In genomic region chr7:108929726-108930393, GRCm38 (mm10) we compare ENCODE assay signal across 18 mouse cellular contexts. TPM values are rescaled to one million over a fixed set of nuclear protein-coding genes. Genes with fewer than 3 reads are reported as not detected.
DNase-seq lines count a peak whose midpoint lies in the region; ATAC-seq and TF ChIP-seq lines count a peak whose summit lies in the region.
"Had no signal": no experiment of that assay in that cellular context is flagged by ENCODE, and none has a peak within 500 bp of the region (broad histone marks: within the 10 kb centered on the region; RNA-seq: fewer than 3 reads in every experiment).

Gene Nlrp10 (minus strand): TSS chr7:108930178.

- H3K4me3 ChIP-seq in lung, postnatal 0 days (ENCODE audit: low read depth, low read length), result no peak within 1 kb of the TSS
- no peak within 1 kb of the TSS for H3K4me3 ChIP-seq in olfactory bulb, adult 2 months (ENCODE audit: insufficient read depth, low read depth, low read length)
- no peak within 1 kb of the TSS for H3K4me3 ChIP-seq in hindbrain, embryonic 14.5 days (replicated peaks; ENCODE audit: low read length)
- no peak within 1 kb of the TSS for H3K4me3 ChIP-seq in hindbrain, embryonic 13.5 days
- H3K4me3 ChIP-seq: embryonic facial prominence, embryonic 13.5 days; forebrain, embryonic 13.5 days; intestine, embryonic 15.5 days; left cerebral cortex, adult 2 months; midbrain, embryonic 12.5 days had no signal

- no peak for TF ChIP-seq POLR2A in olfactory bulb, adult 2 months (IDR thresholded peaks at IDR 0.05; ENCODE audit: insufficient read depth, low read depth, low read length)

- no peak for TF ChIP-seq EP300 in lung, postnatal 0 days (IDR thresholded peaks at IDR 0.05)

- H3K4me1 ChIP-seq in lung, postnatal 0 days (ENCODE audit: insufficient read depth, low read depth, low read length), result peaks cover 2% of the 10 kb centered on the region; the same call in 1 of the 2 replicates
- H3K4me1 ChIP-seq in olfactory bulb, adult 2 months (ENCODE audit: control insufficient read depth, insufficient read depth, low read length), result no peaks in the 10 kb centered on the region
- H3K4me1 ChIP-seq in hindbrain, embryonic 14.5 days (replicated peaks; ENCODE audit: control insufficient read depth, insufficient read depth, low read length), result peaks cover 2% of the 10 kb centered on the region; the same call in 1 of the 2 replicates
- H3K4me1 ChIP-seq in hindbrain, embryonic 13.5 days (replicated peaks), result peaks cover 2% of the 10 kb centered on the region
- H3K4me1 ChIP-seq: intestine, embryonic 15.5 days had no signal

- H3K9me3 ChIP-seq in lung, postnatal 0 days (ENCODE audit: low read length), result no peaks in the 10 kb centered on the region
- no peaks in the 10 kb centered on the region for H3K9me3 ChIP-seq in hindbrain, embryonic 14.5 days (ENCODE audit: control insufficient read depth, low read length)
- no peaks in the 10 kb centered on the region for H3K9me3 ChIP-seq in hindbrain, embryonic 13.5 days
- H3K9me3 ChIP-seq: embryonic facial prominence, embryonic 13.5 days; forebrain, embryonic 13.5 days; intestine, embryonic 15.5 days; midbrain, embryonic 12.5 days had no signal

- no peak for ATAC-seq in lung, postnatal 0 days
- ATAC-seq in hindbrain, embryonic 14.5 days (ENCODE audit: low FRiP score), result no peak
- no peak for ATAC-seq in hindbrain, embryonic 13.5 days (ENCODE audit: low FRiP score)
- ATAC-seq: activated CD4-positive, CD25-positive, alpha-beta regulatory T cell, adult 4 months; forebrain, embryonic 13.5 days; intestine, embryonic 15.5 days had no signal

- H3K27me3 ChIP-seq in lung, postnatal 0 days (replicated peaks; ENCODE audit: insufficient read depth, low read length), result no peaks in the 10 kb centered on the region
- H3K27me3 ChIP-seq in hindbrain, embryonic 14.5 days (ENCODE audit: control insufficient read depth, insufficient read depth, low read length), result no peaks in the 10 kb centered on the region
- H3K27me3 ChIP-seq in hindbrain, embryonic 13.5 days, result 0 out of 2 replicates have a peak, but pooled peaks cover 12% of the 10 kb centered on the region
- H3K27me3 ChIP-seq: embryonic facial prominence, embryonic 13.5 days; forebrain, embryonic 13.5 days; intestine, embryonic 15.5 days; midbrain, embryonic 12.5 days had no signal

- no peak within 1 kb of the TSS for H3K4me2 ChIP-seq in lung, postnatal 0 days (replicated peaks; ENCODE audit: low read depth, low read length)
- no peak within 1 kb of the TSS for H3K4me2 ChIP-seq in hindbrain, embryonic 14.5 days (replicated peaks)
- no peak within 1 kb of the TSS for H3K4me2 ChIP-seq in hindbrain, embryonic 13.5 days
- H3K4me2 ChIP-seq: embryonic facial prominence, embryonic 13.5 days; forebrain, embryonic 13.5 days; intestine, embryonic 15.5 days; lung, embryonic 14.5 days; midbrain, embryonic 12.5 days had no signal

- H3K36me3 ChIP-seq in lung, postnatal 0 days (ENCODE audit: insufficient read depth, low read length), result no peaks in the 10 kb centered on the region
- no peaks in the 10 kb centered on the region for H3K36me3 ChIP-seq in hindbrain, embryonic 14.5 days (replicated peaks; ENCODE audit: control insufficient read depth, insufficient read depth)
- no peaks in the 10 kb centered on the region for H3K36me3 ChIP-seq in hindbrain, embryonic 13.5 days
- H3K36me3 ChIP-seq: embryonic facial prominence, embryonic 13.5 days; intestine, embryonic 15.5 days; midbrain, embryonic 12.5 days had no signal

- TF ChIP-seq CTCF in lung, postnatal 0 days (IDR thresholded peaks at IDR 0.05), result no peak
- no peak for TF ChIP-seq CTCF in olfactory bulb, adult 2 months (IDR thresholded peaks at IDR 0.05; ENCODE audit: insufficient read depth, low read depth, low read length)

- 46% methylated on average over 6 of the region's 6 CpGs for WGBS in lung, postnatal 0 days
- 66% methylated on average over 6 of the region's 6 CpGs for WGBS in olfactory bulb, adult 2 months
- WGBS in hindbrain, embryonic 14.5 days, result 84% methylated on average over 6 of the region's 6 CpGs
- 82% methylated on average over 6 of the region's 6 CpGs for WGBS in hindbrain, embryonic 13.5 days

- H3K9ac ChIP-seq in lung, postnatal 0 days (replicated peaks; ENCODE audit: low read depth), result no peak within 1 kb of the TSS
- H3K9ac ChIP-seq in hindbrain, embryonic 14.5 days, result no peak within 1 kb of the TSS
- H3K9ac ChIP-seq in hindbrain, embryonic 13.5 days, result no peak within 1 kb of the TSS
- H3K9ac ChIP-seq: embryonic facial prominence, embryonic 13.5 days; forebrain, embryonic 13.5 days; intestine, embryonic 15.5 days; lung, embryonic 14.5 days; midbrain, embryonic 12.5 days had no signal

- intact Hi-C loops in heart, postnatal 25 days (cut with DNase I), result loop anchor here (5.0 kb wide), 1 partner anchor 78 kb away; the partner anchor contains the start of gene Olfr516

- no peak within 1 kb of the TSS for H3K27ac ChIP-seq in lung, postnatal 0 days (ENCODE audit: low read length)
- peak within 1 kb of the TSS; percentile 46; the same call in 1 of the 2 replicates for H3K27ac ChIP-seq in olfactory bulb, adult 2 months (ENCODE audit: insufficient read depth, low read depth, low read length)
- no peak within 1 kb of the TSS for H3K27ac ChIP-seq in hindbrain, embryonic 14.5 days
- H3K27ac ChIP-seq in hindbrain, embryonic 13.5 days, result no peak within 1 kb of the TSS
- H3K27ac ChIP-seq: embryonic facial prominence, embryonic 13.5 days; forebrain, embryonic 13.5 days; intestine, embryonic 15.5 days; midbrain, embryonic 12.5 days had no signal

- peak; percentile 25 for DNase-seq in lung, postnatal 36 days
- DNase-seq in lung, postnatal 0 days (ENCODE audit: low spot score), result no peak
- peak; percentile 15 to 36 for DNase-seq in heart, adult 9 months (ENCODE audit: low spot score in 2 of 2)
- no peak for DNase-seq in heart, postnatal 25 days (ENCODE audit: low spot score)
- no peak for DNase-seq in adipocyte (ENCODE audit: low spot score)
- no peak for DNase-seq in hindbrain, embryonic 14.5 days (ENCODE audit: low spot score)
- DNase-seq: cerebellum, postnatal 14 days; gastrocnemius, postnatal 10 days; kidney, postnatal 14 days; lung, embryonic 14.5 days had no signal

RNA-seq across cellular contexts. Expression of gene Nlrp10, which starts in this region (rescaled TPM):
- 0.27 and 0.31 TPM in 2 replicates for polyA plus RNA-seq in lung, postnatal 0 days (2015; fragmentation: Nextera tagmentation; extraction: Ambion mirVana)
- 10 to 100 TPM; 21.2 to 23.1 TPM for total RNA-seq in heart, postnatal 25 days (2021)
- polyA plus RNA-seq in olfactory bulb, adult 2 months (2012; ENCODE audit: insufficient read depth, insufficient read length, low replicate concordance, missing spikeins), result not detected in 2 replicates
- polyA plus RNA-seq in hindbrain, embryonic 14.5 days (2014; fragmentation: Nextera tagmentation; extraction: Ambion mirVana), result not detected in 2 replicates
- polyA plus RNA-seq in hindbrain, embryonic 13.5 days (2015; fragmentation: Nextera tagmentation; extraction: Ambion mirVana), result 0.04 TPM in 1 of 2 replicates, not detected in the other

Comparison
In these comparisons a context has a peak if more than half of its experiments do, and no peak if none do; other contexts are left out.
1. DNase-seq: peak in lung, postnatal 36 days (single experiment) and heart, adult 9 months (2 of 2); none in lung, postnatal 0 days (single experiment), heart, postnatal 25 days (single experiment), adipocyte (single experiment) and hindbrain, embryonic 14.5 days (single experiment).